Mouse (Mus musculus): Measurements from ENCODE around the gene Egfr.

Egfr gene

DNA sequence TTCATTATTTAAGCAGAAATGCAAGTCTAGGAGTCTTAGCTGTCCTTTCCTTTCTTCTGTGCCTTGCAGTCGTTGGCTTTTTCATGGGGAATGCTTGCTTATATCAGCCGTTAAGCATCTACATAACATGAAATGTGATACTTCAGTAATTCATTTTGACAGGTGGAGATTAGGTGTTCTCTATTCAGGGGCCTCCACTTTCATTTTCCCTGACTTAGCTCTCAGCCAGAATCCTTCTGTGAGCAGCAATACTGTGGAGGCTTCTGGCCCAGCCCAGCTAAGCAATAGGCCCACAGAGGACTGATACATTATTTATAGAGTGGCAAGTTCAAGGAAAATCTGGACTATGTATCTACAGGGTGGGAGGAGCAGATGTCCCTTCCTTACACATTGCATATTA lies 25.0 kb downstream of the Egfr start:
- in situ Hi-C loops (cut with MboI, MseI), result no loop called here

DNA sequence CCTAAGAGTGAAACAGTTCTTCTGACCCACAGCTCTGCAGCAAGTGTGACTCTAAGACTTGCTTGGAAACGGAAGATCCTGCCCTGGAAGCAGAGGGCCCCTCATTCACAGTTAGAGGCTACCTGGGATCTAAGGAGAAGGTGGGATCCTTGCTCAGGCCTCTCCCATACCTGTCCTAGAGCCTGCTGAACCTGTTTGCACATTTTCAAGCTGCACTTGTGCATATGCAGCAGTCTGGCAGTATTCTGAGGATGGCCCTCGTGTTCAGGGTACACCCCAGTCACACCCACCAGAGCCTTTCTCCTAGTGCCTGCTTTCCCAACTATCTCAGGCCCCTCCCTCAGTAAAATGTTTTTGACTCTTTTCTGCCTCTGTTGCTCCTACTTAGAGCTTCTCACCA lies 29.6 kb downstream of the Egfr start:
- in situ Hi-C loops (cut with MboI, MseI), result no loop called here

DNA sequence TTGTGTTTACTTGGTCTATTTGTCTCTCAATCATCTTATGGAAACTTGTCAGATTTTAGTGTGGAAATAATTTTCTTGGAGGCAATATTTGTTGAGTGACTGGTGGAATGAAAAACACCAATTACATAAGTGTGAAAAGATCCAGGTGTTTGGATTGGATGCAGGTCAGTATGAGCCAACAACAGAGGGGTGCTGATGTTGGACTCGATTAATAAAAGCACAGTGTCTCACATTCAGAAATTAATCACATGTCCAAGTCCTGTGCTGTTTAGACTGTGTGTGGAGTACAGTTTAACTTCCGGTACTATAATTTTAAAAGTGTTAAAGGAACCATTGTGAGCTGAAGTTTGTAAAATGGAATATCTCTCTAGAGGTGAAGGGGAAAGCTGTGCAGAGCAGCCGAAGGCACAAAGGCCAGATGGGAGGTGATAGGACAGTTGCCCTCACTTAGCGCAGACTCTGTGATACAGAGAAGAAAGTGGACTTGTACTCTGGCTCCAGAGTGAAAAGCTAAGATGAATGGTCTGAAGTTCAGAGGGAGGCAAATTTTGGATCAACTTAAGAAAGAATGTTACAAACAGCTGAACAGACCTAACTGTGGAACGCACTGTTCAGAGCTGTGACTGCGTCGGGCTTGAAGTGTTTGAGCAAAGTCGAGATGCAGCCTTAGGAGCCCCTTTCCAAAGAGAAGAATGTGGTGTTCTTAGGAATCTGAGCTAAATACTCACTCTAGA lies 32.1 kb downstream of the Egfr start:
- in situ Hi-C loops (cut with MboI, MseI), result no loop called here

DNA sequence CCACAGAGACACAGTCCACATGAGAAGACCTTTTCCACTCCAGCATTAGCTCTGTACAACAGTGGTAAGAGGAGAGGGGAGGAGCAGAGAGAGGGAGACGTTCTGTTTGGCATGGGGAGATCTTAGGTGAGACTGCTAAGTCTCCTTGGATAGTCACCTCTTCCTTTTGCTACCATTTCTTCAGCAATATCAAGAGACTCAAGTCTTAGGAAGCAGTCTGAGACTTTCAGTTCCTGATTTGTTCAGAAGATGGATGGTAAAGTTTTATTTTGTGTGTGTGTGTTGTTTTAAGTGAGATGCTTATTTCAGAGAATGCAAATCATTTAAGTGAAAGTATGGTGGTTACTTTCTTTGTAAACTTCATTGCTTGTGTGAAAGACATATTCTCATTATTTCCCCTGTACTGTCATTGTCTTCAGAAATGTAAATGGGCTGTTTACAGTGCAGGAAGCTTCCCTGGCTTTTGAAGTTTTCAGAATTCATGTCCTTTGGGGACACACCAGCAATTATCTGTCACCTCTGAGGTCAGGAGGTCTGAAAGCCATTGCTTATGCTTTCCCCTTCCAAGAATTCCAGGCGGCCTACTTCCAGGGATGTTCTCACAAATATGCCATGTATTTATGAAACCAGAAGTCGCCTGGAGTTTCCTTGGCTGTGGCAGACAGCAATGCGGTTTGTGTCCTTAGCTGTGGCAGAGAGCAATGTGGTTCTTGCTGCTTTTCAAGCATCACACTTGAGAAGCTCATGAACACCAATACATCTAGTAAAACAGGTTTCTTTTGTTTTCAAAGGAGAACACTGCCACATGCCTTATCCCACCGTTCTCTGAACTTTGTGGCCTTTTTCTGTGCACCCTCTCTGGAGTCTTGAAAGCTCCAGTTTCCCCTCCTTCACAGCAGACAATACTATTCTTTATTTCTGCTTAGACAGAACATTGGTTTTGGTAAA lies 40.9 kb downstream of the Egfr start:
- in situ Hi-C loops (cut with MboI, MseI), result no loop called here

DNA sequence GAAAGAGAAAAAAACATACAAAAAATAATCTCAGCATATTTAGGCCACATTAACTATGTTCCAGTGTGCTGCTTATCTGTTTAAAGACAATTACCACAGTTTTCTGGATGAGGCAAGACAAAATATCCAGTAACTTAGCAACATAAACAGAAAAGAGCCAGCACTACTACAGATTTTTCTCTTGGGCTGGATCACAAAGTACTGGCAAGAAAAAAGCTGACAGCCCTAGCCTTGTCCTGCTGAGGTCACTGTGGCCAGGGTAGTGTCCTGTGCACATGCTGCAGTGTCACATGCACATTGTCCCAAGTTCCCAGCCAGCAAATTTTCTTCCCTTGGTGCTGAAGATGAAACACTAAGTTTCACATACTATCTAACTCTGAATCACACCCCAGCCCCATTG lies 43.0 kb downstream of the Egfr start:
- in situ Hi-C loops (cut with MboI, MseI), result no loop called here

GRCm38 (mm10) chr11:16795513-16795912 lies 43.5 kb downstream of the Egfr start:
- in situ Hi-C loops (cut with MboI, MseI), result no loop called here

DNA sequence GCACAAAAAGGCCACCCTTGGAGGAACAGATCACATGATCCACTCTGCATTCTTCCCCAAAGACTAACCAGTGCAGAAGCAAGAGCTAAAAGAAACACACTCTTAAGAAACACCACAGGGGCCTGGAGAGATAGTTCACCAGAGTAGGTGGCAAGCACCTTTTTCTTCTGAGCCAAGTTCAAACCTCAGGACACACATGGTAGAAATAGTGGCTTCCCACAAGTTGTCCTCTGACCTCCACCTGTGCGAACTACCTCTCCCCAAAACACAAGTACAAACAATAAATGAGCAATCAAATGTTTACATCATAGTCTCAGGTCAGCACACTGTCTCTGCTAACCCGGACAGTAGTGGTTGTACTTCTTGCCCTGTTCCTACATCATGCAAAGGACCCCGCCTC lies 45.5 kb downstream of the Egfr start:
- in situ Hi-C loops (cut with MboI, MseI), result no loop called here

DNA sequence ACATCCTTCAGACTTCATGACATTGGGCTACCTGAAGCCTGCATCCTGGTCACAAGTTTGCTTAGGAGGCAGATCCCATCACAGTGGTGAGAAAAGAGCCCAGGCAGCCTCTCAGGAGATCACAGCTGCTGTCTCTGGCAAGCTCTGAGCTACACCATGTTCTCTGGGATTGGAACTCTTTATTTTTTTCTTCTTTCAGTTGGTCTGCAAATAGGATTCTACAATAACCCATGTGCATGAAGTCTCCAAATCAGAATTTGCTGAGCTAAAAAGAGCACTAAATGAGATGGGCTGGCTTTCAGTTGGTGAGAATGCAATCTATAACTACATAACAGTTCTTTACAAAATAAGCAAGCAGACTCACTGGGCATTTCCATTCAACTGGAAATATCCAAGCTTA lies 46.1 kb downstream of the Egfr start:
- in situ Hi-C loops (cut with MboI, MseI), result no loop called here

DNA sequence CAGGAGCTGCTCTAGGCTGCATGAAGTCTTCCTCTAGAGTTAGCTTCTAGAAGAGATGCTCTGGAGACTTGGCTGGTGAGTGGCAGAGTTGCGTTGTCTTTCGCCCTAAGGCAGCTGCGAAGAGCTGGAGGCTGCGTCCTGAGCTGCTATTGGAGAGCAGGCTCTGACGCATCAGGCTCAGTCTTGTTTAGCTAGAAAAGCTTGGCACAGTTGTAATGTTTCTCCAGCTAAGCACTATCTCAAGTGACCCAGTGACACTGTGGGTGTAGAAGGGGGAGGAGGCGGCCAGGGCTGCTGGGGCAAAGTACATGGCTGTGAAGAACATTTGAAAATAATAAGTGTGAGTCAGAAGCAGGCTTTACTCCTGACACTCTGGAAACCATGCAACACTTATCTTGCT lies 48.5 kb downstream of the Egfr start:
- in situ Hi-C loops (cut with MboI, MseI), result no loop called here

- in situ Hi-C loops (cut with MboI, MseI), result no loop called here
Measured at GRCm38 (mm10) chr11:16802668-16803067, 50.7 kb downstream of the Egfr start.

DNA sequence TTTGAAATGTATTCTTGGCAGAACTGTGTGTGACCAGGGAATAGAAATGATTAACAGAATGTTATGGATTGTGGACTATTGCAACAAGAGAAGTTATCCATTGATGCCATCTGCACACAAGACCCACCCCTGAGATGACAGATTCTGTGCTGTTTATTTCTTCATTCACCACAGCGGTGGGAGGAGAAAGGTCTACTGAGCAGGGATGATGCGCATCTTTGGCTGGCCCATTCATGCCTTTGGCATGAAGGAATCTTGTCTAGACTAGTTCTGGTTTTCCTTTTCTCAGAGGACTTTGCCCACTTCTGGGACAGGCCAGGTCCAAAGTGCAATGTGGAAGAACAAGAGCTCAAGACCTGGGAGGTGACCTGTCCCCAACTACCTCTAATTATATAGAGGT lies 52.0 kb downstream of the Egfr start:
- in situ Hi-C loops (cut with MboI, MseI), result no loop called here

DNA sequence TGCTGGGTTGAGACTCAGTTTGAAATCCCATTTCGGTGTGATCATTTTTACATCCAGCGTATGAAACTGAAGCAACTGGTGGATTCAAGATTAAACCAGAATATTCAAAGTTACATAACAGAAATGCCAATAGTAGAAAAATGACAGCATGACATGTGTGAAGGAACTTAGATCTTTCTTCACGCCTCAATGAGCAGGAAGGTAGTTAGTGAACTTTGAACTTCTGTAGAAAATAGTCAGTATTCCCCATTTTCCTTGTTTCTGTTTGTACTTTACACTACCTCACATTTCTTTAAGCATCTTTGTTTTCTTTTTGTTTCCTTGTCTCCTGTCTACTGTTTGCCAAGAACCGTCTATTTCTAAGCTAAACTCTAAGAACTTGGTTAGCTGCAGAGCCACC lies 53.9 kb downstream of the Egfr start:
- in situ Hi-C loops (cut with MboI, MseI), result no loop called here

- in situ Hi-C loops (cut with MboI, MseI), result no loop called here
Measured at GRCm38 (mm10) chr11:16809161-16809967, 57.4 kb downstream of the Egfr start.

GRCm38 (mm10) chr11:16810086-16810485 lies 58.1 kb downstream of the Egfr start:
- in situ Hi-C loops (cut with MboI, MseI), result no loop called here

- in situ Hi-C loops (cut with MboI, MseI), result no loop called here
Measured at GRCm38 (mm10) chr11:16813298-16813697, 61.3 kb downstream of the Egfr start.

GRCm38 (mm10) chr11:16816414-16816813 lies 64.4 kb downstream of the Egfr start:
- in situ Hi-C loops (cut with MboI, MseI), result no loop called here

DNA sequence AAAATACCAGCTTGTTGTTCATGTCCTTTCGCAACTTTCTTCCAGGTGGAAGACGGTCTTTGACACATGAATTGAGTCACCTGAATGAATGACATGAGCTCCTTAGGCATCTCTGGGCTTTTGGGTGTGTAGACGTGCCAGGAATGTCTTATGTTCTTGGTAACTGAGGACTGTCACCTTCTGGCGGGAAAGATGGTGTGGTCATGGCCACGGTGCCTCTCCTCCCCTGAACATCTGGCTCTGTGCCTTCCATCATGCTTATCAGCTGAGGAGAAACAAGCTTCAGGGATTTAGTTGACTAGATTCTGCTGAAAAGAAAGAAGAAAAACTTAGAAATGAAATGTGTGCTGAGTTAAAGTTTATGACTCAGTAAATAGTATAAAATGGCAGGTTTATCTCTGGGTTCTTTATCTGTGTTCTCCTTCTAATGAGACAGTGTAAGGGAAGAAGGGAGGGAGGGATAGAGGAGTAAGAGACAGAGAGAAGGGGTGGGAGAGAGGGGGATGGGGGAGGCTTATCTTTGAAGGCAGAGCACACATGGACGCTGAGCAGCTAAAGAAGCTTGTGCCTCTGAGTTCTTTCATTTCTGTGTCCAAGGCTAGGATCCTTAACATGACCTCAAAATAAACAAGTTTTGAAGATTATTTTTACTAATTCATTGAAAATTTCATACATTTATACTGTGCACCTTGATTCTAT lies 65.5 kb downstream of the Egfr start:
- in situ Hi-C loops (cut with MboI, MseI), result no loop called here

- in situ Hi-C loops (cut with MboI, MseI), result no loop called here
Measured at GRCm38 (mm10) chr11:16819424-16819823, 67.4 kb downstream of the Egfr start.

- in situ Hi-C loops (cut with MboI, MseI), result no loop called here
Measured at GRCm38 (mm10) chr11:16820138-16820537, 68.1 kb downstream of the Egfr start.

DNA sequence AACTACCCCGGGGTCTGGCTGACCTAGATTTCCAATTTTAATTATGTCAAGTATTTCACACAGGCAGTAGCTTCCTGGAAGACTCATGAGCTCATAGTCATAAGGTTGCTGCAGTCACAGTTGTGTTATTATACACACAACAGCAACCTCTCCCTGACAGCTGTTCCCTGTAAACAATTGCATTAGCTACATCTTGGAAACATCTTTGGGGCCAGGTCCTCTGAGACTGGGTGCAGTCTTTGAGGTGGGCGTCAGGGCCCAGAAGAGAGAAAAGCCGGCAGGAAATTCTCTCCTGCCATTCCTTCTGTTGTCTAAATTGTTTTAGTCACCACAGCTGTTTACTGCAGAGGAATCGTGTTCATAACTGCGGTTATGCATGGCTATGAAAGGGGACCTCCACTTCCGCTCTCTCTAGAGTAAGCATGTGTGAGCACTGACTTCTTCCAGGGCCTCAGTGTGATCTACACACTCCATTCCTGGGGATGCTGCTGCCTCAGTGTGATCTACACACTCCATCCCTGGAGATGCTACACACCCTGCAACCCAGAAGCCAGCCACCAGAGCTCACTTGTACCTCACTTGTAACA lies 69.8 kb downstream of the Egfr start:
- in situ Hi-C loops (cut with MboI, MseI), result no loop called here

Data from T-helper 2 cell (primary cell).